Mouse (Mus musculus) activated CD4-positive, CD25-positive, alpha-beta regulatory T cell, adult 4 months (primary cell): Measurements from ENCODE around the gene Selenop. TPM values are rescaled to one million over a fixed set of nuclear protein-coding genes. Genes with fewer than 3 reads are reported as not detected.

Experiments
- ATAC-seq: one replicate; pipeline ENCODE4 v1.8.0; 2017
- polyA plus RNA-seq, 2 experiments: library from polyadenylated mRNA; unstranded; fragments of 100-300 nt; shearing (Covaris generic); gene quantifications; one replicate each; pipeline ENCODE4 v1.2.1; 2017

Selenop gene
- polyA plus RNA-seq, 2 experiments from 2014 or later: 139 to 155 TPM

- peak; percentile 1 for ATAC-seq
These were observed 2.9 kb downstream of the Selenop start for GRCm38 (mm10) chr15:3271216-3271615.

GRCm38 (mm10) chr15:3273191-3273590, 4.8 kb downstream of the Selenop start:
- no peak for ATAC-seq

GRCm38 (mm10) chr15:3277391-3277790, 9.0 kb downstream of the Selenop start:
- no peak for ATAC-seq

- ATAC-seq: no peak
These were observed 10.9 kb downstream of the Selenop start for GRCm38 (mm10) chr15:3279242-3279641.

- ATAC-seq: no peak
These were observed 12.9 kb downstream of the Selenop start for GRCm38 (mm10) chr15:3281216-3281615.

- no peak for ATAC-seq
These were observed 13.4 kb downstream of the Selenop start for GRCm38 (mm10) chr15:3281737-3282136.

- ATAC-seq: no peak
These were observed 17.7 kb downstream of the Selenop start for GRCm38 (mm10) chr15:3286032-3286431.

- peak; percentile 55 for ATAC-seq
These were observed 22.1 kb downstream of the Selenop start for GRCm38 (mm10) chr15:3290435-3290834.

- ATAC-seq: no peak
These were observed 25.1 kb downstream of the Selenop start for GRCm38 (mm10) chr15:3293477-3293876.

- no peak for ATAC-seq
These were observed 27.6 kb downstream of the Selenop start for GRCm38 (mm10) chr15:3295986-3296385.

- ATAC-seq: no peak
These were observed 29.3 kb downstream of the Selenop start for GRCm38 (mm10) chr15:3297615-3298014.

- no peak for ATAC-seq
These were observed 32.2 kb downstream of the Selenop start for GRCm38 (mm10) chr15:3300361-3301100.

GRCm38 (mm10) chr15:3303426-3303825, 35.1 kb downstream of the Selenop start, which contains the start of gene Ccdc152:
Gene Ccdc152 (minus strand): TSS chr15:3303526.
- ATAC-seq: no peak

- no peak for ATAC-seq
These were observed 41.5 kb downstream of the Selenop start for GRCm38 (mm10) chr15:3309856-3310255.

- no peak for ATAC-seq
These were observed 44.6 kb downstream of the Selenop start for GRCm38 (mm10) chr15:3312937-3313336.

- no peak for ATAC-seq
These were observed 48.3 kb downstream of the Selenop start for GRCm38 (mm10) chr15:3316617-3317016.

- no peak for ATAC-seq
These were observed 51.6 kb downstream of the Selenop start for GRCm38 (mm10) chr15:3319929-3320328.

- ATAC-seq: no peak
These were observed 54.7 kb downstream of the Selenop start for GRCm38 (mm10) chr15:3323041-3323440.

Other genes starting within 250 kb of the Selenop start
- 1 to 10 TPM in 1 of 2 experiments, under 1 TPM in 1; 0.74 to 1.0 TPM for gene Ccdc152, start 35.0 kb downstream of the Selenop start, polyA plus RNA-seq